Mouse (Mus musculus) common myeloid progenitor, adult 5-6 weeks (primary cell): Measurements from ENCODE around the gene Mpeg1. TPM values are rescaled to one million over a fixed set of nuclear protein-coding genes. Genes with fewer than 3 reads are reported as not detected.

Source experiments
- total RNA-seq: library from RNA; stranded (forward); fragments of 200-1000, 187-1606 nt; gene quantifications from 2 replicates; pipeline ENCODE4 v1.2.3, GENCODE M21; 2017

Gene Mpeg1
- total RNA-seq, 1 experiment from 2014 or later = 39.1 TPM

Other genes starting within 250 kb of the Mpeg1 start
- gene Olfr1432, start 228.2 kb upstream of the Mpeg1 start, total RNA-seq = not detected in 2 replicates
- not detected in 2 replicates for gene Olfr262, start 219.1 kb upstream of the Mpeg1 start, total RNA-seq
- not detected in 2 replicates for gene Olfr235, start 199.7 kb upstream of the Mpeg1 start, total RNA-seq
- gene Olfr1434, start 180.9 kb upstream of the Mpeg1 start, total RNA-seq = not detected in 2 replicates
- not detected in 2 replicates for gene Olfr1436, start 161.6 kb upstream of the Mpeg1 start, total RNA-seq
- not detected in 2 replicates for gene Olfr1437, start 135.7 kb upstream of the Mpeg1 start, total RNA-seq
- not detected in 2 replicates for gene Olfr1438-ps1, start 124.9 kb upstream of the Mpeg1 start, total RNA-seq
- gene Olfr1440, start 73.5 kb upstream of the Mpeg1 start, total RNA-seq = not detected in 2 replicates
- gene Olfr1441, start 43.3 kb upstream of the Mpeg1 start, total RNA-seq = not detected in 2 replicates
- not detected in 2 replicates for gene Pfpl, start 32.9 kb upstream of the Mpeg1 start, total RNA-seq
- 11.4 and 14.4 TPM in 2 replicates for gene Dtx4, start 40.7 kb downstream of the Mpeg1 start, total RNA-seq
- gene Fam111a, start 85.0 kb downstream of the Mpeg1 start, total RNA-seq = 182 and 222 TPM in 2 replicates
- not detected in 2 replicates for gene Gm4952, start 139.2 kb downstream of the Mpeg1 start, total RNA-seq
- not detected in 2 replicates for gene Glyat, start 172.5 kb downstream of the Mpeg1 start, total RNA-seq
- gene Olfr1442, start 209.7 kb downstream of the Mpeg1 start, total RNA-seq = not detected in 2 replicates
- gene Olfr1443, start 217.3 kb downstream of the Mpeg1 start, total RNA-seq = not detected in 2 replicates
- gene Keg1, start 235.0 kb downstream of the Mpeg1 start, total RNA-seq = not detected in 2 replicates